Mouse (Mus musculus) CH12.LX (cell line): Measurements from ENCODE around the gene C2. TPM values are rescaled to one million over a fixed set of nuclear protein-coding genes. Genes with fewer than 3 reads are reported as not detected.

ENCODE experiments used
- DNase-seq: peaks from one replicate; pipeline ENCODE4 v3.0.0-alpha.2; 2013; ENCODE audit errors: extremely low read depth
- H3K27ac ChIP-seq: 2 replicates; pipeline ENCODE4 v1.5.1; 2012; ENCODE audit warnings: low read depth, mild to moderate bottlenecking, control low read depth, moderate library complexity; ENCODE audit not compliant: insufficient read depth
- H3K27me3 ChIP-seq: replicated peaks from 2 replicates; pipeline ENCODE3; 2012; ENCODE audit warnings: inconsistent platforms
- H3K36me3 ChIP-seq, 2 experiments: replicated peaks in 1 of 2; 2 replicates each; pipeline versions ENCODE3 to v1.6.1; 2012; ENCODE audit warnings: inconsistent platforms in 1 of 2, low read length in 1 of 2, mild to moderate bottlenecking in 1 of 2, mixed read lengths in 1 of 2, moderate library complexity in 1 of 2; ENCODE audit not compliant: control insufficient read depth in 1 of 2, insufficient read depth in 1 of 2
- H3K4me1 ChIP-seq, 2 experiments: 2 replicates each; pipeline ENCODE4 v1.6.1; 2012; ENCODE audit warnings: inconsistent platforms in 1 of 2, moderate library complexity in 1 of 2; ENCODE audit not compliant: insufficient read depth in 2 of 2, control insufficient read depth in 1 of 2
- H3K4me2 ChIP-seq: 2 replicates; pipeline ENCODE4 v1.6.1; 2012; ENCODE audit warnings: low read depth, mild to moderate bottlenecking, control low read depth; ENCODE audit not compliant: poor library complexity, insufficient read depth, severe bottlenecking
- H3K4me3 ChIP-seq, 3 experiments: fragments of 150-350 bp in 1 of 3; sonication (generic) in 1 of 3; replicated peaks in 1 of 3; 2 replicates each; pipeline versions ENCODE3 to v1.5.1; 2011 to 2012; ENCODE audit warnings: low read depth in 2 of 3, low read length in 2 of 3, mild to moderate bottlenecking in 2 of 3, moderate library complexity in 2 of 3, control low read depth in 1 of 3, improper control_type of control experiment in 1 of 3, inconsistent platforms in 1 of 3, mixed read lengths in 1 of 3; ENCODE audit not compliant: poor library complexity in 1 of 3
- H3K79me2 ChIP-seq: replicated peaks from 2 replicates; pipeline ENCODE4 v1.6.1; 2012; ENCODE audit warnings: mild to moderate bottlenecking, moderate library complexity; ENCODE audit not compliant: control insufficient read depth, poor library complexity, insufficient read depth, severe bottlenecking; ENCODE audit errors: extremely low read depth
- H3K9ac ChIP-seq: 2 replicates; pipeline ENCODE4 v1.6.1; 2012; ENCODE audit warnings: low read depth, mild to moderate bottlenecking, control low read depth, moderate library complexity; ENCODE audit not compliant: insufficient read depth
- H3K9me3 ChIP-seq: replicated peaks from 2 replicates; pipeline ENCODE3; 2012; ENCODE audit warnings: low read length, inconsistent platforms, mixed read lengths
- BHLHE40 ChIP-seq: IDR thresholded peaks from 2 replicates; pipeline ENCODE4 v1.6.1; 2011; ENCODE audit warnings: mild to moderate bottlenecking, low read depth, low read length, improper control_type of control experiment
- CHD2 ChIP-seq: IDR thresholded peaks from 2 replicates; pipeline ENCODE4 v1.6.1; 2011; ENCODE audit warnings: low read length, improper control_type of control experiment
- CTCF ChIP-seq, 2 experiments: IDR thresholded peaks in 1 of 2; conservative IDR thresholded peaks in 1 of 2; 2 replicates each; pipeline ENCODE4 v1.5.1; 2011 to 2012; ENCODE audit warnings: low read depth in 2 of 2, low read length in 2 of 2, improper control_type of control experiment in 1 of 2, inconsistent platforms in 1 of 2, mild to moderate bottlenecking in 1 of 2, moderate library complexity in 1 of 2
- ELF1 ChIP-seq: IDR thresholded peaks from 2 replicates; pipeline ENCODE4 v1.6.1; 2014; ENCODE audit warnings: low read depth, mild to moderate bottlenecking, inconsistent platforms, low read length, improper control_type of control experiment
- HCFC1 ChIP-seq: IDR thresholded peaks from 2 replicates; pipeline ENCODE4 v1.6.1; 2012; ENCODE audit warnings: low read depth, mild to moderate bottlenecking, inconsistent platforms, low read length, improper control_type of control experiment
- IRF4 ChIP-seq: IDR thresholded peaks from 2 replicates; pipeline ENCODE4 v1.6.1; 2014; ENCODE audit warnings: low read depth, mild to moderate bottlenecking, inconsistent platforms, low read length, improper control_type of control experiment
- MAFK ChIP-seq: IDR thresholded peaks from 2 replicates; pipeline ENCODE4 v1.6.1; 2011; ENCODE audit warnings: low read length, improper control_type of control experiment; ENCODE audit not compliant: insufficient replicate concordance
- MAX ChIP-seq: IDR thresholded peaks from 2 replicates; pipeline ENCODE4 v1.6.1; 2011; ENCODE audit warnings: low read length, improper control_type of control experiment
- MXI1 ChIP-seq: IDR thresholded peaks from 2 replicates; pipeline ENCODE4 v1.6.1; 2011; ENCODE audit warnings: mild to moderate bottlenecking, low read depth, low read length, improper control_type of control experiment
- NRF1 ChIP-seq: IDR thresholded peaks from 2 replicates; pipeline ENCODE4 v1.6.1; 2014; ENCODE audit warnings: low read depth, mild to moderate bottlenecking, inconsistent platforms, low read length, improper control_type of control experiment, moderate library complexity
- RAD21 ChIP-seq: IDR thresholded peaks from 2 replicates; pipeline ENCODE4 v1.6.1; 2011; ENCODE audit warnings: low read depth, mild to moderate bottlenecking, low read length, improper control_type of control experiment, moderate library complexity
- RCOR1 ChIP-seq: conservative IDR thresholded peaks from 2 replicates; pipeline ENCODE4 v1.6.1; 2012; ENCODE audit warnings: low read depth, mild to moderate bottlenecking, inconsistent platforms, low read length, improper control_type of control experiment
- SIN3A ChIP-seq: IDR thresholded peaks from 2 replicates; pipeline ENCODE4 v1.6.1; 2012; ENCODE audit warnings: low read length, improper control_type of control experiment, inconsistent platforms
- SMC3 ChIP-seq: IDR thresholded peaks from 2 replicates; pipeline ENCODE4 v1.6.1; 2011; ENCODE audit warnings: low read depth, low read length, improper control_type of control experiment
- TBP ChIP-seq: conservative IDR thresholded peaks from 2 replicates; pipeline ENCODE4 v1.6.1; 2011; ENCODE audit warnings: low read depth, low read length, improper control_type of control experiment
- TCF12 ChIP-seq: IDR thresholded peaks from 2 replicates; pipeline ENCODE4 v1.6.1; 2014; ENCODE audit warnings: low read depth, mild to moderate bottlenecking, inconsistent platforms, low read length, improper control_type of control experiment
- ZNF384 ChIP-seq: IDR thresholded peaks from 2 replicates; pipeline ENCODE4 v1.6.1; 2012; ENCODE audit warnings: low read depth, low read length, improper control_type of control experiment, inconsistent platforms
- dilution Hi-C: fragments of 300-500 bp; cut with MboI; formaldehyde crosslinking; loops from 2 replicates; pipeline ENCODE4 v1.14.3; 2020; ENCODE audit warnings: low sequenced_read_pairs; ENCODE audit not compliant: extremely low pct_unique_long_range_greater_than_20kb, extremely low pct_ligation_motif_present
- in situ Hi-C: fragments of 300-500 bp; cut with MboI; formaldehyde crosslinking; loops from 3 replicates; pipeline ENCODE4 v1.14.3; 2019; ENCODE audit warnings: low sequenced_read_pairs, low pct_ligation_motif_present, low pct_unique_long_range_greater_than_20kb, mixed read lengths
- polyA plus RNA-seq: library from polyadenylated mRNA; unstranded; fragments of >175 nt; gene quantifications from 2 replicates; pipeline ENCODE4 v1.2.1, GENCODE M21; 2012; ENCODE audit warnings: low read depth; ENCODE audit not compliant: insufficient read length
- total RNA-seq, 2 experiments: library from RNA; depleted of rRNA; stranded (reverse); fragments of 300-350 nt in 1 of 2; fragments of >200 nt in 1 of 2; gene quantifications; 2 replicates each; pipeline ENCODE4 v1.2.3; 2012 to 2014

C2 gene
- total and polyA plus RNA-seq, 3 experiments: 1.3 to 6.6 (median 3.1) TPM

DNA sequence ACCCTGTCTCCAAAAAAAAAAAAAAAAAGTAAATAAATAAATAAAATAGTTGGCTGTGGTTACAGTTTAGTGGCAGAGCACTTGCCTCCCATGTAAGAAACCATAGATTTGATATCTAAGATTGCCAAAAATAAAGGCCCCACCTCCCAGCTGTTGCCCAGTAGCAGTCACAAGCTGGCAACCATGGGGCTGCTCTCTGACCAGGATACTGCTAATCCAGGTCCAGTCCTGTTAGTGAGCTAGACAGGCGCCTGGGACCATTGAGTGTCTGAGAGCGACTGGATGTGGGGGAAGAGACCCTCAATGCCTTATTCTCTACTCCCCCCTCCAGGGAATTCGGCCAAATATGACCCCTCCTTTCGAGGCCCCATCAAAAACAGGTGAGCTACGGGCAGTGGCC is 18.3 kb upstream of the C2 start:
- H3K9ac ChIP-seq: no peak overlapping the region

DNA sequence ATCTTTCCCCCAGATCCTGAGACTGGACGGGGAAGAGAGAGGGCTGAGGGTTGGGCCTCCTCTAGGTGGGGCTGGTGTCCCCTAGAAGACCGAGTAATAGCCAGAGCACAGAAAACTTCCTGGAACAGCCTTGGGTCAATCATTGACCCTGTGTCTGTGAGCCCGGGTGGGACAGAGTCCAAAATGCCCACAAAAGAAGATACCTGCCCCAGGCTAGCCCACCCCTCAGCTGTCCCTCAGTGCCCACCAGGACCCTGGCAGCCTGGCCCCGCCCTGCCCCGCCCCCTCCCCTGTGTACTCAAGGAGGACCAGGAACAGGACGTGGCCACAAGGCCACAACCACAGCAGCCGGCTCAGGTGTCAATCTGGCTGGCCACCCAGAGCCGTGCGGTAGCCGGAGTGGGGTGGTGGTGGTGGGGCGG is 17.4 kb upstream of the C2 start:
- TF ChIP-seq CTCF (conservative IDR thresholded peaks at IDR 0.05 in 1 of 2, IDR thresholded peaks at IDR 0.05 in 1 of 2; ENCODE audit: low read depth in 2 of 2, low read length in 2 of 2) (peak in 1 of 2 experiments; percentile 67; a peak in 2 of 4 replicates), CHD2 (peak; percentile 36; the same call in 1 of the 2 replicates), IRF4 (peak; percentile 12; the same call in 1 of the 2 replicates), MAFK (no peak), ELF1 (peak; percentile 51), HCFC1 (peak; percentile 23; the same call in 1 of the 2 replicates), MXI1 (no peak), ZNF384 (no peak), BHLHE40 (no peak), SMC3 (peak; percentile 50), RAD21 (peak; percentile 53)
- dilution Hi-C loops: no loop called here
- H3K4me1 ChIP-seq: peaks cover 14 to 53% of the 10 kb centered on the region in 2 experiments
- H3K4me3 ChIP-seq: no peak overlapping the region
- H3K36me3 ChIP-seq: peaks cover 35 to 40% of the 10 kb centered on the region in 2 experiments
- in situ Hi-C loops: no loop called here
- H3K27me3 ChIP-seq: no peaks in the 10 kb centered on the region
- H3K27ac ChIP-seq: no peak overlapping the region
- H3K4me2 ChIP-seq: peak overlapping the region; percentile 52; the same call in 1 of the 2 replicates
- peak overlapping the region; percentile 47 for H3K9ac ChIP-seq
- DNase-seq: no peak
- H3K79me2 ChIP-seq: no peaks in the 10 kb centered on the region
- H3K9me3 ChIP-seq: no peaks in the 10 kb centered on the region

More for the DNA sequence above, 18.3 kb upstream of the C2 start:
- H3K27me3 ChIP-seq: no peaks in the 10 kb centered on the region
- H3K4me3 ChIP-seq: no peak overlapping the region
- in situ Hi-C loops (no loop called here), dilution Hi-C loops (no loop called here)
- H3K4me1 ChIP-seq: peaks cover 7 to 44% of the 10 kb centered on the region in 2 experiments; a peak in 3 of 4 replicates
- no peak overlapping the region for H3K27ac ChIP-seq
- no peaks in the 10 kb centered on the region for H3K9me3 ChIP-seq
- H3K79me2 ChIP-seq: no peaks in the 10 kb centered on the region
- no peak for TF ChIP-seq BHLHE40
- TF ChIP-seq RCOR1: no peak
- TF ChIP-seq MAX: no peak
- no peak for TF ChIP-seq HCFC1
- TF ChIP-seq IRF4: no peak
- TF ChIP-seq NRF1: no peak
- TF ChIP-seq SIN3A: no peak
- TF ChIP-seq TCF12: no peak
- TF ChIP-seq CTCF (conservative IDR thresholded peaks at IDR 0.05 in 1 of 2, IDR thresholded peaks at IDR 0.05 in 1 of 2; ENCODE audit: low read depth in 2 of 2, low read length in 2 of 2): no peak
- TF ChIP-seq TBP: no peak
- no peak for TF ChIP-seq RAD21
- no peak overlapping the region for H3K4me2 ChIP-seq
- DNase-seq: no peak
- H3K36me3 ChIP-seq: peaks cover 26 to 31% of the 10 kb centered on the region in 2 experiments
